Mouse (Mus musculus) liver, embryonic 14.5 days (tissue): ENCODE results near the gene Kcnc3.

Source experiments
- CTCF ChIP-seq: IDR thresholded peaks from 2 replicates; pipeline ENCODE4 v1.5.1; 2016; ENCODE audit warnings: antibody characterized with exemption, low read depth, control low read depth
- EP300 ChIP-seq: IDR thresholded peaks from 2 replicates; pipeline ENCODE4 v1.6.1; 2016; ENCODE audit warnings: antibody characterized with exemption, low read depth

GRCm38 (mm10) chr7:44614041-44614688, 23.7 kb downstream of the Kcnc3 start:
- no peak for TF ChIP-seq CTCF
- TF ChIP-seq EP300: no peak
